Mouse (Mus musculus): ENCODE data around the gene Zfp207.

DNA sequence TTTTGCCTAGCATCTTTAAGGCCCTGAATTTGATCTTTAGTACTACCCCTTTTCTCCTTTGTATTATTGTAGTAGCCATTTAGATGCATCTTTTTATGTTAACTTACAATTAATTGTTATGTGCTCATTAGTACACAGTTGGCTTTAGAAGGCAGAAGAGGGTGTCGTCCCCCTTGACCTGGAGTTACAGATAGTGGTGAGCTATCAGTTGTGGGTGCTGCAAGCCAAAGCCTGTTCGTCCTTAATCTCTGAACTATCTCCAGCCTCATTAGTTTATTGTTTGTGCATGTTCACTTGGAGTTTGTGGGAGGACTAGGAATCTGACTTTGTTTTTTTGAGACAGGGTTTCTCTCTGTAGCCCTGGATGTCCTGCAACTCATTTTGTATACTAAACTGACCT is 3.7 kb downstream of the Zfp207 start:
- no peak for TF ChIP-seq CTCF (IDR thresholded peaks at IDR 0.05; ENCODE audit: control insufficient read depth, insufficient read depth, insufficient read length)
- TF ChIP-seq USF1 (IDR thresholded peaks at IDR 0.05; ENCODE audit: low read depth): no peak
- no peak for TF ChIP-seq MAX (IDR thresholded peaks at IDR 0.05)
- TF ChIP-seq FOSL1 (IDR thresholded peaks at IDR 0.05; ENCODE audit: insufficient read depth, low read length, poor library complexity, severe bottlenecking): no peak
- no peak for TF ChIP-seq MYOD1 (IDR thresholded peaks at IDR 0.05; ENCODE audit: control insufficient read depth, insufficient read length, low read depth)
